In genomic region chr13:42902859-42903258, GRCm38 (mm10) we compare ENCODE assay signal across 21 mouse cellular contexts.
A peak's percentile ranks its signal among the peaks of the same experiment; 100 is the strongest.
DNase-seq lines count a peak whose midpoint lies in the region; ATAC-seq and TF ChIP-seq lines count a peak whose summit lies in the region.
"Had no signal": no experiment of that assay in that cellular context is flagged by ENCODE, and none has a peak within 500 bp of the region (broad histone marks: within the 10 kb centered on the region; RNA-seq: fewer than 3 reads in every experiment).

No protein-coding gene starts in this region.

- no peak for ATAC-seq in heart, embryonic 11.5 days (replicated peaks; ENCODE audit: insufficient number of reproducible peaks, low FRiP score, low TSS enrichment)
- ATAC-seq in monocyte, adult 5-6 weeks (replicated peaks; ENCODE audit: insufficient number of reproducible peaks, low FRiP score, low TSS enrichment, poor library complexity, severe bottlenecking), result no peak
- ATAC-seq: forebrain, embryonic 13.5 days; inflammation-experienced regulatory T-cells, adult 6 months had no signal

- H3K9ac ChIP-seq in heart, adult 2 months (ENCODE audit: low read depth, low read length), result no peak overlapping the region
- H3K9ac ChIP-seq in heart, embryonic 11.5 days (ENCODE audit: low read depth, low read length), result no peak overlapping the region
- H3K9ac ChIP-seq: forebrain, embryonic 13.5 days; liver, embryonic 13.5 days had no signal

- TF ChIP-seq CTCF in heart, adult 2 months (IDR thresholded peaks at IDR 0.05), result peak; percentile 30
- TF ChIP-seq CTCF in layer of hippocampus, adult 2 months (conservative IDR thresholded peaks at IDR 0.05), result peak; percentile 64

- TF ChIP-seq EP300 in heart, adult 2 months (IDR thresholded peaks at IDR 0.05; ENCODE audit: insufficient read depth, low read depth, low read length), result no peak

- H3K9me3 ChIP-seq in heart, embryonic 11.5 days (replicated peaks; ENCODE audit: control insufficient read depth, low read length), result no peaks in the 10 kb centered on the region
- H3K9me3 ChIP-seq: forebrain, embryonic 13.5 days; limb, embryonic 10.5 days; liver, embryonic 13.5 days had no signal

- no peak for DNase-seq in heart, adult 2 months
- no peak for DNase-seq in layer of hippocampus, adult 2 months (ENCODE audit: low spot score in 2 of 2)
- DNase-seq in layer of hippocampus, adult 9-10 months (ENCODE audit: low spot score), result no peak
- DNase-seq in 3T3-L1 (ENCODE audit: low read depth, low spot score) (peak; percentile 18), ES-CJ7 (ENCODE audit: low read depth, low spot score) (peak; percentile 34)
- no peak for DNase-seq in cerebellum, postnatal 4 days (ENCODE audit: low spot score in 2 of 2)
- DNase-seq: adrenal gland, adult 8-10 months; cerebellum, adult 9-10 months; embryo, embryonic 11 days; heart, adult 18-20 months; heart, postnatal 10 days; kidney, postnatal 25 days; liver, embryonic 13.5 days; midbrain, embryonic 14.5 days; right cerebral cortex, postnatal 14 days had no signal

- TF ChIP-seq POLR2A in heart, adult 2 months (IDR thresholded peaks at IDR 0.05; ENCODE audit: insufficient read depth, low read depth, low read length), result no peak

- no peak overlapping the region for H3K4me3 ChIP-seq in heart, adult 2 months
- H3K4me3 ChIP-seq in heart, embryonic 11.5 days (ENCODE audit: low read depth, low read length), result no peak overlapping the region
- H3K4me3 ChIP-seq in layer of hippocampus, adult 2 months, result no peak overlapping the region
- H3K4me3 ChIP-seq: forebrain, embryonic 13.5 days; limb, embryonic 10.5 days; liver, embryonic 13.5 days had no signal

- H3K4me1 ChIP-seq in heart, adult 2 months (ENCODE audit: control insufficient read depth, insufficient read depth, low read length), result peaks cover 5% of the 10 kb centered on the region; the same call in 1 of the 2 replicates
- H3K4me1 ChIP-seq in heart, embryonic 11.5 days (ENCODE audit: control insufficient read depth, insufficient read depth, low read length), result peaks cover 7% of the 10 kb centered on the region
- H3K4me1 ChIP-seq: limb, embryonic 10.5 days; liver, embryonic 13.5 days had no signal

- H3K27ac ChIP-seq in heart, adult 2 months, result no peak overlapping the region
- no peak overlapping the region for H3K27ac ChIP-seq in heart, embryonic 11.5 days (ENCODE audit: low read depth, low read length)
- H3K27ac ChIP-seq in layer of hippocampus, adult 2 months, result peak overlapping the region; percentile 28; the same call in 1 of the 2 replicates
- H3K27ac ChIP-seq: forebrain, embryonic 13.5 days; limb, embryonic 10.5 days; liver, embryonic 13.5 days; macrophage had no signal

- intact Hi-C loops in heart, adult 2 months (cut with DNase I), result no loop called here

- H3K79me2 ChIP-seq in heart, adult 2 months (replicated peaks; ENCODE audit: control insufficient read depth, insufficient read depth, low read length), result no peaks in the 10 kb centered on the region

- peaks cover 6% of the 10 kb centered on the region for H3K36me3 ChIP-seq in heart, adult 2 months (ENCODE audit: control insufficient read depth, insufficient read depth, low read length)
- no peaks in the 10 kb centered on the region for H3K36me3 ChIP-seq in heart, embryonic 11.5 days (ENCODE audit: control insufficient read depth, insufficient read depth, low read length)
- H3K36me3 ChIP-seq: limb, embryonic 10.5 days; liver, embryonic 13.5 days had no signal

- no peak overlapping the region for H3K4me2 ChIP-seq in heart, embryonic 11.5 days
- H3K4me2 ChIP-seq: forebrain, embryonic 13.5 days; liver, embryonic 13.5 days had no signal

- WGBS in heart, adult 2 months, result 85% methylated on average over 3 of the region's 3 CpGs
- 77% methylated on average over 3 of the region's 3 CpGs for WGBS in heart, embryonic 11.5 days (ENCODE audit: insufficient replicate concordance)

- no peaks in the 10 kb centered on the region for H3K27me3 ChIP-seq in heart, adult 2 months (ENCODE audit: control insufficient read depth, insufficient read depth, low read length)
- H3K27me3 ChIP-seq in heart, embryonic 11.5 days (ENCODE audit: control insufficient read depth, insufficient read depth, low read length), result no peaks in the 10 kb centered on the region
- H3K27me3 ChIP-seq: forebrain, embryonic 13.5 days; liver, embryonic 13.5 days had no signal

Comparison
In these comparisons a context has a peak if more than half of its experiments do, and no peak if none do; other contexts are left out.
1. DNase-seq: peak in 3T3-L1 (single experiment) and ES-CJ7 (single experiment); none in heart, adult 2 months (0 of 2), layer of hippocampus, adult 2 months (0 of 2), layer of hippocampus, adult 9-10 months (single experiment) and cerebellum, postnatal 4 days (0 of 2).